Mouse (Mus musculus): ENCODE measurements at regions not wholly inside any gene's neighbourhood (a gene's known extent, or its start where the extent isn't known, plus 50 kb on each side); places are given as distances from the start of the nearest gene placed in this dataset.

GRCm38 (mm10) chr9:87575591-87575990 lies 155.5 kb downstream of the Tbx18 start:
- TF ChIP-seq CTCF (IDR thresholded peaks at IDR 0.05; ENCODE audit: low read depth): no peak
- no peak for TF ChIP-seq EP300 (IDR thresholded peaks at IDR 0.05; ENCODE audit: low read depth)

All from liver, embryonic 14.5 days (tissue).